Mouse (Mus musculus): ENCODE measurements around the gene Olfr1349.
"Not testable (repeated sequence)": the region's sequence is repeated elsewhere in the genome, so short reads cannot be mapped to it uniquely, and the experiment has no call there.

Gene Olfr1349

DNA sequence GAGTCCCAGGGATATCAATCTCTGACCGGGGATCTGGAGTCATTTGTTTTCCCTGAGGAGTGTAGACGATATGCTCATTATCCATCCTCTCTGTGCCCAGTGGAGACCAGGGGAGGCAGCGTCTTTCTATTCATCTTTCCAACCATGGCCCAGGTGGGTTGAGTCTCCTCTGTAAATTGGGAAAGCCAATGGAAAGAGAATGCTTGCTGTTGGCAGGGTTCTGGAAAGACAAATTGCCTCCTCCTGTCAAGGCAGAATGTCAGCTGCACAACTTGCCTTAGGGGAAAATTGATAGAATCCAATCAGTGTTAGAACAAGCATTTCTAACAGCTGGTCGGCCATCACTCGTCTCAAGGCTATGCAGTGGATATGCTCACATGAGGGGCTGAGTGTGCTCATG is at the start of gene Olfr1349:
Gene Olfr1349 (minus strand): TSS at position 101 of the 400 bp plus-strand sequence.
- DNase-seq, result no peak

DNA sequence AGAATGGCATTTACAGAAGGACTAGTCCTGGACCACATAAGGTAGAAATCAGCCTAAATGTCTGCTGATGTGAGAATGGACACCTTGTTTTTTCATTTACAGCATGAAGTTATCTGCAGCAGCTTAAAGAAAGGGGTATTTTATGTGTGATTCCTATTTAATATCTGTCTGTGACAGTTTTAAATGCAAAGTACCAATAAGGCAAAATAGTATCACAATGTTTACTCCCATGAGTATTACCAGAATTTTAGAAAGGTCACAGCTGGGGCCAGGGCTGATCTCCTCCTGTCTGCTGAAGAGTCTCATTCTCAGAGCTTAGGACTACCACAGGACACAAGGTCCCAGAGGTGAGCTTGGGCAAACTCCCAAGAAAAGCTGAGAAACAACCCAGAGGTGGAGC is 41.8 kb upstream of the Olfr1349 start, which contains the start of gene Olfr1350:
Gene Olfr1350 (plus strand): TSS at position 301 of the 400 bp plus-strand sequence.
- no peak for DNase-seq

DNA sequence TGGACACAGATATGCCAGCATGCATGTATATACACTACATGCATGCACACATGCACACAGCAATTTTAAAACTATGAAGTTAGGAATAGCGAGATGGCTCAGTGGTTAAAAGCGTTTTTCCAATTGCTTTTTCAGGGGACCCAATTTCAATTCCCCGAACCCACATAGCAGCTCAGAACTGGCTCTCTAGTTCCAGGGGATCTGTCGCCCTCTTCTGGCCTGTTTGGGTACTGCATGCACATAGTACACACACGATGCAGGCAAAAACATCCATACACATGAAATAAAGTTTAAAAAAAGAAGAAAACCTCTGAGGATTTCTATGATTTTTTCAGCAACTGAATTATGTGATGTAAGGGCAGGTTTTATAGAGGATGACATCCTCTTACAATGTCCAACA is 3.4 kb upstream of the Olfr1349 start:
- no peak for DNase-seq

GRCm38 (mm10) chr7:6525001-6525400 is 2.3 kb upstream of the Olfr1349 start:
- DNase-seq, result no peak

GRCm38 (mm10) chr7:6521666-6522065 is 1.1 kb downstream of the Olfr1349 start:
- DNase-seq, result no peak

GRCm38 (mm10) chr7:6508648-6509047 is 14.1 kb downstream of the Olfr1349 start, which contains the start of gene Olfr1348:
Olfr1348 (minus strand) TSS chr7:6508748.
- no peak for DNase-seq

DNA sequence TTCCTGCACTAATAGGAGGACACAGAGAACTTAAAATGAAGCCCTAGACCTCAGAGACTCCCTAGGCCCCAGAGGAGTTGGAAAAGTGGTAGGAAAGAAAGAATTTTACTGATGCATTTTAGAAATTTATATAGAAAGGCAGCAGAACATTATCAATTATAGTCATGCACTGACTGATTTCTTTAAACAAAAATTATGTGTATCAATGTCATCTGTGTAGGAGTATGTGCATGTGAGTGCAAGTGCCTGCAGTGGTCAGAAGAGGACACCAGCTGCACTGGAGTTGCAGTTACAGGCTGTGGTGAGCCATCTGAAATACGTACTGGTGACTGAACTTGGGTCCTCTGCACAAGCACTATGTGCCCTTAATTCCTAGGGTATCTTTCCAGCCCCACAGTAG is 23.1 kb downstream of the Olfr1349 start, which contains the start of gene Olfr1347:
Gene Olfr1347 (minus strand): TSS at position 101 of the 400 bp plus-strand sequence.
- DNase-seq, result no peak

DNA sequence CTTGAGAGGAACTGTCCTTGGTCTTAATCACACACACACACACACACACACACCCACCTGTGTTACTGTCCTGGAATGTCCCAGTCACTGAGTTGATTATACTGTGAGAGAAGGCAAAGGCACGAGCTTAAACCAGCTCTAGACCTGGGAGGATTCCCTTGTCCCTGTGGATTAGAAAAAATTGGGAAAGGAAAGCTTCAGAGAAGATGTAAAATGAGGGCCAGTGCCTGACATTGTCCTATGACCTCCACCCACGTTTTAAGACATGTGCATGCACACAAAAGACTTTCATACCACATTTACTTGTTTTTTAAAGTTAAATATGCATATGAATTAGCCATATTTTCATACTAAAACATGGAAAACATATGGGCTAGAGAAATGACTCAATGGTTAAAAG is 35.9 kb downstream of the Olfr1349 start, which contains the start of gene Olfr5:
Gene Olfr5 (minus strand): TSS at position 101 of the 400 bp plus-strand sequence.
- no peak for DNase-seq

DNA sequence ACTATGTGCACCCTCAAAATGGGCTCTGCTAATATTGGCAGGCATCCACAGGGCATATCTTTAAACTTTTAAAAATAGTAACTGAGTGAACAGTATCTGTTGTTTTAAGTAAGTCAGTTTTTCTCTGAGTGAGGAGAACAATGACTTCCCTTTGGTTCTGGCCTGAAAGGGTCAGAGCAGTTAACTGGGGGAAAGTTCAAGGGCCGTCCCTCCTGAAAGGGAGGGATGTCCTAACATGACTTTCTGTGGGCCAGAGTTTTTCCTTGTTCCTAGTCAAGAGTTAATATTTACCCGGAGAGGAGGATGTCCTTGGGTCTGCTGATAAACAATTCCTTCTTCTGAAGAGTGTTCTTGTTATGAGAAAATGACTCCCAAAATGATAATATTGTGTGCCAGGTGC is 45.1 kb downstream of the Olfr1349 start:
- DNase-seq, result not testable (repeated sequence)

- DNase-seq, result no peak
Observed at GRCm38 (mm10) chr7:6466951-6467350, 55.8 kb downstream of the Olfr1349 start, which contains the start of gene Olfr1346. Olfr1346 (plus strand) TSS chr7:6467101.
